Mouse (Mus musculus) brain, embryonic 14.5 days (tissue): ENCODE data around the gene Pabpn1l.

ENCODE experiments used
- CTCF ChIP-seq: fragments of 200-500 bp; IDR thresholded peaks from 2 replicates; pipeline ENCODE4 v1.5.1; 2012; ENCODE audit warnings: inconsistent platforms, mild to moderate bottlenecking, moderate library complexity, borderline replicate concordance; ENCODE audit not compliant: insufficient read depth, insufficient read length; ENCODE audit errors: extremely low read depth
- POLR2A ChIP-seq: fragments of 200-500 bp; IDR thresholded peaks from 2 replicates; pipeline ENCODE4 v1.6.1; 2012; ENCODE audit warnings: mild to moderate bottlenecking, inconsistent platforms, borderline replicate concordance; ENCODE audit not compliant: poor library complexity, insufficient read depth, insufficient read length, severe bottlenecking; ENCODE audit errors: extremely low read depth

DNA sequence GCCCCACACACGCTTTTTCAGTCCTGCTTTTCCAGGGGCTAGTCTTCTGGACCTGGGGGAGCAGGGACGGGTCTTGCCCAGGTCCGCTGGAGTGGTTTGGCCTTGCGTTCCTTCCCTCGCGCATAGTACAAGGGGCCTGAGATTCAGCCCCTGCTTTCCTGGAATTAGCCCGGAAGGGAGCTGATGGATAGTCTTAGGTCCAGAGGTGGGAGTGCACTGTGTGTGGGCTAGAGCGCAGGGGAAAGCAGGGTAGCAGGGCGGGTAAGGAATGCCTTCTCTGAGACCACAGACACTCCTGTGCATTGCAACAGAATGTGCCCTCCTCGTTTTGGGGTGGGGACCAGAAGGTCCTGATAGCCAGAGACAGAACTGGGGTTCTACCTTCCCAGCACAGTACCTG lies 45.4 kb downstream of the Pabpn1l start:
- no peak for TF ChIP-seq CTCF
- TF ChIP-seq POLR2A: no peak
